Comparison of ENCODE assay signal across 10 mouse cellular contexts in the genomic region with DNA sequence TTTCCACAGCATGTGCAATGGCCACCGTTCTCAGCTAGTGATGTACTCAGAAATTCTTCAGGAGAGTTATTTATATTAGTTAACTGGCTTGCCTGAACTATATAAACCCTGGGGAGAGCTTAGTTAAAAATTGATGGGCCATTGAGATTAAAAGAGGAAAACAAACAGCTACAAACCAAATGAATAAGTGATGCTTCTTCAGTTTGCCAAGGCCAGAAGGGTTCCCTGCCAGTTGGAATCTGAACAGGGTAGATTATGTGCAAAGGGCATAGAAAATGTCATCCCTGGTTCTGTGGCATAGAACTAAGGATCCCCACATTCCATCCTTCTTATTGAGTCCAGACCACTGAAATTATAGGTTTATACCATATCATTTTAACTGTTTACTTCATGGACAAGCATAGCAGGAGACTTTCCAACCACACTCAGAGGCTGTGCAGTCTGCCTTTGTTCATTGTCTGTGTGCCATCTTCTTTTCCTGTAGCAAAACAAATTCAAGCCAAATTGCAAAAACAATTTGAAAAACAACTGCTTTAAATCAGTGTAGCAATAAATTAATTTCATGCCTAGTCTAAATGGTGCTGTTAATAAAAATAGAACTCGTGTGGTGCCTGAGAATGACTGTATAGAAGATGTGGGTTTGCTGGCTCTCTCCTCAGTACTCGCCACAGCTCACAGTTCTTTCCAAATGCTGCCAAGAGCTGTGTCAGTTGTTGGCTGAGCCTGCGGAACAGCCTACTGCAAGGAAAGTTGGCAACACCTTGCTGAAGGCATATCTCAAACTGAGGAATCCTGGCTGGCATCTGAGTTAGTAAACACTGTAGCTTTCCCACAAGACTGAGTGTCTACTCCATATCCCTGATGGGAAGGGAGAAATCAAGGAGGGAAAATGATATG.
DNase-seq lines count a peak whose midpoint lies in the region; ATAC-seq and TF ChIP-seq lines count a peak whose summit lies in the region.
"Had no signal": no experiment of that assay in that cellular context is flagged by ENCODE, and none has a peak within 500 bp of the region (broad histone marks: within the 10 kb centered on the region; RNA-seq: fewer than 3 reads in every experiment).

No protein-coding gene starts in this region.

- no peak overlapping the region for H3K9ac ChIP-seq in heart, embryonic 12.5 days
- no peak overlapping the region for H3K9ac ChIP-seq in embryonic facial prominence, embryonic 15.5 days
- no peak overlapping the region for H3K9ac ChIP-seq in liver, embryonic 12.5 days
- H3K9ac ChIP-seq in intestine, postnatal 0 days (ENCODE audit: low read depth, low read length), result no peak overlapping the region
- H3K9ac ChIP-seq: lung, embryonic 15.5 days had no signal

- 59% methylated on average over 4 of the region's 4 CpGs for WGBS in heart, embryonic 12.5 days
- WGBS in embryonic facial prominence, embryonic 15.5 days, result 37% methylated on average over 4 of the region's 4 CpGs
- WGBS in liver, embryonic 12.5 days (ENCODE audit: insufficient replicate concordance), result 42% methylated on average over 4 of the region's 4 CpGs
- 53% methylated on average over 4 of the region's 4 CpGs for WGBS in intestine, postnatal 0 days

- H3K27me3 ChIP-seq in heart, embryonic 12.5 days (replicated peaks), result no peaks in the 10 kb centered on the region
- H3K27me3 ChIP-seq in embryonic facial prominence, embryonic 15.5 days, result no peaks in the 10 kb centered on the region
- H3K27me3 ChIP-seq in liver, embryonic 12.5 days (replicated peaks), result no peaks in the 10 kb centered on the region
- H3K27me3 ChIP-seq in intestine, postnatal 0 days (replicated peaks; ENCODE audit: control insufficient read depth, insufficient read depth, low read length), result no peaks in the 10 kb centered on the region
- H3K27me3 ChIP-seq: lung, embryonic 15.5 days had no signal

- TF ChIP-seq CTCF in intestine, postnatal 0 days (IDR thresholded peaks at IDR 0.05; ENCODE audit: low read depth), result no peak

- no peak overlapping the region for H3K4me3 ChIP-seq in heart, embryonic 12.5 days
- no peak overlapping the region for H3K4me3 ChIP-seq in embryonic facial prominence, embryonic 15.5 days (replicated peaks)
- H3K4me3 ChIP-seq in liver, embryonic 12.5 days, result no peak overlapping the region
- H3K4me3 ChIP-seq in intestine, postnatal 0 days (ENCODE audit: low read depth, low read length), result no peak overlapping the region
- H3K4me3 ChIP-seq: lung, embryonic 15.5 days had no signal

- no peak for ATAC-seq in heart, embryonic 12.5 days (ENCODE audit: insufficient number of reproducible peaks, low FRiP score)
- peak; percentile 90 for ATAC-seq in cerebellum, adult (ENCODE audit: insufficient number of reproducible peaks, low FRiP score, low TSS enrichment)
- ATAC-seq in embryonic facial prominence, embryonic 15.5 days (ENCODE audit: insufficient number of reproducible peaks, low FRiP score, low TSS enrichment, low read depth), result peak; percentile 89
- no peak for ATAC-seq in liver, embryonic 12.5 days
- no peak for ATAC-seq in intestine, postnatal 0 days

- peak; percentile 2 to 3 for DNase-seq in heart, postnatal 36 days
- DNase-seq in left cerebral cortex, postnatal 10 days (ENCODE audit: extremely low spot score in 1 of 2, low spot score in 2 of 2), result peak; percentile 17 to 55
- no peak for DNase-seq in natural killer cell, adult 2 months (ENCODE audit: low spot score in 2 of 2)

- no peaks in the 10 kb centered on the region for H3K9me3 ChIP-seq in heart, embryonic 12.5 days (replicated peaks)
- no peaks in the 10 kb centered on the region for H3K9me3 ChIP-seq in embryonic facial prominence, embryonic 15.5 days (replicated peaks)
- H3K9me3 ChIP-seq in liver, embryonic 12.5 days (replicated peaks), result no peaks in the 10 kb centered on the region
- H3K9me3 ChIP-seq in intestine, postnatal 0 days (ENCODE audit: control insufficient read depth), result no peaks in the 10 kb centered on the region
- H3K9me3 ChIP-seq: G1E; lung, embryonic 15.5 days had no signal

- no peak overlapping the region for H3K27ac ChIP-seq in heart, embryonic 12.5 days (ENCODE audit: poor library complexity, severe bottlenecking)
- peak overlapping the region; percentile 34; the same call in 1 of the 2 replicates for H3K27ac ChIP-seq in embryonic facial prominence, embryonic 15.5 days (replicated peaks)
- H3K27ac ChIP-seq in liver, embryonic 12.5 days, result no peak overlapping the region
- H3K27ac ChIP-seq in intestine, postnatal 0 days (ENCODE audit: low read depth, low read length), result no peak overlapping the region
- H3K27ac ChIP-seq: lung, embryonic 15.5 days had no signal

- no peaks in the 10 kb centered on the region for H3K36me3 ChIP-seq in heart, embryonic 12.5 days
- no peaks in the 10 kb centered on the region for H3K36me3 ChIP-seq in embryonic facial prominence, embryonic 15.5 days
- H3K36me3 ChIP-seq in liver, embryonic 12.5 days, result no peaks in the 10 kb centered on the region
- H3K36me3 ChIP-seq in intestine, postnatal 0 days (ENCODE audit: control insufficient read depth, insufficient read depth), result no peaks in the 10 kb centered on the region
- H3K36me3 ChIP-seq: G1E; lung, embryonic 15.5 days had no signal

- H3K4me1 ChIP-seq in heart, embryonic 12.5 days (replicated peaks), result no peaks in the 10 kb centered on the region
- no peaks in the 10 kb centered on the region; the same call in 1 of the 2 replicates for H3K4me1 ChIP-seq in embryonic facial prominence, embryonic 15.5 days
- H3K4me1 ChIP-seq in liver, embryonic 12.5 days, result no peaks in the 10 kb centered on the region
- no peaks in the 10 kb centered on the region for H3K4me1 ChIP-seq in intestine, postnatal 0 days (replicated peaks; ENCODE audit: control insufficient read depth, insufficient read depth, low read length)
- H3K4me1 ChIP-seq: lung, embryonic 15.5 days had no signal

- intact Hi-C loops in heart, postnatal 36 days (cut with DNase I), result no loop called here
- intact Hi-C loops in left cerebral cortex, postnatal 10 days (cut with DNase I), result no loop called here

- no peak overlapping the region for H3K4me2 ChIP-seq in heart, embryonic 12.5 days
- no peak overlapping the region for H3K4me2 ChIP-seq in embryonic facial prominence, embryonic 15.5 days (replicated peaks)
- no peak overlapping the region for H3K4me2 ChIP-seq in liver, embryonic 12.5 days
- no peak overlapping the region for H3K4me2 ChIP-seq in intestine, postnatal 0 days (replicated peaks; ENCODE audit: low read depth)
- H3K4me2 ChIP-seq: lung, embryonic 15.5 days had no signal

Comparison
In these comparisons a context has a peak if more than half of its experiments do, and no peak if none do; other contexts are left out.
1. DNase-seq: peak in heart, postnatal 36 days (2 of 2) and left cerebral cortex, postnatal 10 days (2 of 2); none in natural killer cell, adult 2 months (0 of 2).
2. ATAC-seq: peak in cerebellum, adult (single experiment) and embryonic facial prominence, embryonic 15.5 days (single experiment); none in heart, embryonic 12.5 days (single experiment), liver, embryonic 12.5 days (single experiment) and intestine, postnatal 0 days (single experiment).